Mouse (Mus musculus): ENCODE data around the gene Them7.
A peak's percentile ranks its signal among the peaks of the same experiment; 100 is the strongest.

Them7 gene

GRCm38 (mm10) chr2:105416046-105416659, 192.0 kb downstream of the Them7 start:
- DNase-seq (ENCODE audit: low spot score in 2 of 2), result peak; percentile 41 to 53

DNA sequence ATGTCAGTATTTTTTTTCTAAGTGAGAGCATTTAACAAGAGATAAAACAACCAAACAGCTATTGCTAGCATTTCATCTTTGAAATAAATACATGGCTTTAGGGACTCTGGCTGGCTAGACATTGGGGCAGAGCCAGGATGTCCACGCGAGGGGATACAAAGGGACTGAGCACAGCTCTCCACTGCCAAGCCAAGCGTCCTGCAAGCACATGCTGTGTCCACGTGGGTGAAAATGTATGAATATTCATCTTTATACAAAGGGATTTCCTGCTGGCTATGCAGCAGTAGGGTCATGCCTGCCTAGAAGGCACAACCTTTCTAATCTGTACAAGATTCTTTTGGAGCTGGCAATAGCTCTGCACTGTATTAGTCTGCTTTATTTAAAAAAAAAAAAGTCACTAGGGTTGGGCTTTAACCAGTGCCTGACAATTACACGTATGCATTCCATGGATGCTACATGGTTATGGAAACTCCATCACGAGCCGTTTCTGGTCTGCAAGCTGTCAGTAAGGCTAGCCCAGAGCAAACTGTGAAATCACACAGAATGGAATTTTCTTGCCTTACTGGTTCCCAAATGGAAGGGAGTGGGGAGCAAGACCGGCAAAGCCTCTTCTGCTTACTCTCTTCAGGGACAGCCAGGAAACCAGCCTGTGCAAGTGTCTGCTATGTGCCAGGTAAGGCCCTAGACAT, 192.7 kb downstream of the Them7 start:
- DNase-seq (ENCODE audit: low spot score in 2 of 2), result peak; percentile 20 to 47

DNA sequence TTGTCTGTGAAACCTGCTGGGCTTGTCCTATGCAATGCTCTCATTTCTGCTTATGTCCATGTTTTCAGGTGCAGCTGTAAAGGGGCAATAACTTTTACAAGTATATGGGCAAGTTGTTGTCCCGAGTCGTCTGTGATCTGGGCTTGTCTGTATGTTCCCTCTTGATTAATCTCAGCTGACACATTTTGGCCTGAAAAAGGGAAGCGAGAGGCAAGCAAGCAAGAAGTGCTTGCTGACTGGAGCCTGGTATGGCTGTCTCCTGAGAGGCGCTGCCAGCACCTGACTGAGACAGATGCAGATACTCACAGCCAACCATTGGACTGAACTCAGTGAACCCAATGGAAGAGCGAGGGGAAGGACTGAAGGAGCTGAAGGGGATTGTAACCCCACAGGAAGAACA, 193.5 kb downstream of the Them7 start:
- no peak for DNase-seq (ENCODE audit: low spot score in 2 of 2)

- no peak for DNase-seq (ENCODE audit: low spot score in 2 of 2)
Measured at GRCm38 (mm10) chr2:105418629-105419227, 194.6 kb downstream of the Them7 start.

GRCm38 (mm10) chr2:105427447-105427846, 203.3 kb downstream of the Them7 start:
- no peak for DNase-seq (ENCODE audit: low spot score in 2 of 2)

DNA sequence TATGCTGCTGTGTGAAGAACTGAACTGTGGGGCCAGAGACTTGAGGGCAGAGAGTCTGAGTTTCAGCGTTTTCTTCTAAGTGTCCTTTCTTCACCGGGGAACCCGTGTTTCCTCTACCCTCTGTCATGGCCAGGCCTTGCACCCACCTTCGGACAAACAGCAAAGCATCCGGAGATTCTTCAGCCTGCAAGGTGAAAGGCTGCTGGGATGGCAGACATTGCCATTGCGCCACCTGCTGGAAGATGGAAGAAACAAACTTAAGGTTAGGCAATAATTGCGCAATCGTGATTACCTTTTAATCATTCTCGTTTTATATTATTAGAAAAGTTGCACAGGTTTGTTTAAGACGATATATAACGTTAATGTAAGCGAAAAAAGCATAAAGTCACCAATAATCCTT, 203.9 kb downstream of the Them7 start:
- peak; percentile 52 to 78 for DNase-seq (ENCODE audit: low spot score in 2 of 2)

- no peak for DNase-seq (ENCODE audit: low spot score in 2 of 2)
Measured at GRCm38 (mm10) chr2:105428467-105428866, 204.3 kb downstream of the Them7 start.

Measured in right cerebral cortex, adult 2 months (tissue).